Mouse (Mus musculus): ENCODE measurements around the gene BC030867.

- TF ChIP-seq CTCF (IDR thresholded peaks at IDR 0.05; ENCODE audit: extremely low read depth, insufficient read length, insufficient replicate concordance, low read depth, low read length) (no peak), POLR2A (IDR thresholded peaks at IDR 0.05; ENCODE audit: low read depth, low read length) (no peak)
These were observed 45.7 kb downstream of the BC030867 start for GRCm38 (mm10) chr11:102294416-102294815.
